Mouse (Mus musculus) liver, postnatal 0 days (tissue): Measurements from ENCODE around the gene Kcnj11.

Experiments
- CTCF ChIP-seq: sonication (generic); IDR thresholded peaks from 2 replicates; pipeline ENCODE4 v1.5.1; 2016; ENCODE audit warnings: antibody characterized with exemption, low read depth
- EP300 ChIP-seq: IDR thresholded peaks from 2 replicates; pipeline ENCODE4 v1.6.1; 2016; ENCODE audit warnings: antibody characterized with exemption, low read depth, mild to moderate bottlenecking

- no peak for TF ChIP-seq CTCF
- no peak for TF ChIP-seq EP300
Observed at GRCm38 (mm10) chr7:46125340-46125739, 24.8 kb upstream of the Kcnj11 start.
